Mouse (Mus musculus) liver, postnatal 0 days (tissue): ENCODE results near the gene Dnajc12.

ENCODE experiments used
- CTCF ChIP-seq: sonication (generic); IDR thresholded peaks from 2 replicates; pipeline ENCODE4 v1.5.1; 2016; ENCODE audit warnings: antibody characterized with exemption, low read depth
- EP300 ChIP-seq: IDR thresholded peaks from 2 replicates; pipeline ENCODE4 v1.6.1; 2016; ENCODE audit warnings: antibody characterized with exemption, low read depth, mild to moderate bottlenecking

DNA sequence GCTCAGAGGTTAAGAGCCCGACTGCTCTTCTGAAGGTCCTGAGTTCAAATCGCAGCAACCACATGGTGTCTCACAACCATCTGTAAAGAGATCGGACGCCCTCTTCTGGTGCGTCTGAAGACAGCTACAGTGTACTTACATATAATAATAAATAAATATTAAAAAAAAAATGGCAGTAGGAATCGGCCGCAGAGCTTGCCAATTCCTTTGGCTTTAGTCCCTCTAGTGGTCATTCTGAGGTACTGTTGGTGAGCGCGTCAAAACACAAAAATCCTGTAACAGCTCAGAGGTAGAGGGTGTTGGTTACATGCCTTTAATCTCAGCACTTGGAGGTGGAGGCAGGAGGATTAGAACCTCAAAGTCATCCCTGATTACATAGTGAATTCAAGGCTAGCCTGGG lies 4.8 kb upstream of the Dnajc12 start:
- peak; percentile 91 for TF ChIP-seq CTCF
- TF ChIP-seq EP300 = no peak
